Mouse (Mus musculus) liver, embryonic 13.5 days (tissue): Measurements from ENCODE around the gene Socs4. TPM values are rescaled to one million over a fixed set of nuclear protein-coding genes. Genes with fewer than 3 reads are reported as not detected.
"Not testable (repeated sequence)": the region's sequence is repeated elsewhere in the genome, so short reads cannot be mapped to it uniquely, and the experiment has no call there.

Source experiments
- ATAC-seq: fragments of 200-750 bp; cut with Nextera tagmentation; 2 replicates; pipeline ENCODE4 v1.8.0; 2017; ENCODE audit warnings: low read depth, mild to moderate bottlenecking, moderate number of reproducible peaks, moderate library complexity
- DNase-seq: peaks from one replicate; pipeline ENCODE4 v3.0.0; 2022
- H3K27ac ChIP-seq: fragments of 300-500 bp; sonication (generic); 2 replicates; pipeline ENCODE4 v1.5.1; 2015; ENCODE audit warnings: moderate library complexity, mild to moderate bottlenecking, inconsistent platforms
- H3K27me3 ChIP-seq: fragments of 300-500 bp; sonication (generic); 2 replicates; pipeline ENCODE4 v1.6.1; 2015; ENCODE audit warnings: mild to moderate bottlenecking, inconsistent platforms
- H3K36me3 ChIP-seq: fragments of 300-500 bp; sonication (generic); 2 replicates; pipeline ENCODE4 v1.6.1; 2015; ENCODE audit warnings: mild to moderate bottlenecking, inconsistent platforms
- H3K4me1 ChIP-seq: fragments of 300-500 bp; sonication (generic); replicated peaks from 2 replicates; pipeline ENCODE4 v1.6.1; 2015; ENCODE audit warnings: inconsistent platforms
- H3K4me2 ChIP-seq: fragments of 300-500 bp; sonication (generic); 2 replicates; pipeline ENCODE4 v1.6.1; 2015; ENCODE audit warnings: inconsistent platforms, mild to moderate bottlenecking, moderate library complexity
- H3K4me3 ChIP-seq: fragments of 300-500 bp; sonication (generic); replicated peaks from 2 replicates; pipeline ENCODE4 v1.5.1; 2015; ENCODE audit warnings: mild to moderate bottlenecking, inconsistent platforms
- H3K9ac ChIP-seq: fragments of 300-500 bp; sonication (generic); 2 replicates; pipeline ENCODE4 v1.6.1; 2015; ENCODE audit warnings: mild to moderate bottlenecking, inconsistent platforms
- H3K9me3 ChIP-seq: fragments of 300-500 bp; sonication (generic); replicated peaks from 2 replicates; pipeline ENCODE4 v1.6.1; 2016; ENCODE audit warnings: inconsistent platforms
- whole genome bisulfite sequencing: fragments of 180-500 bp; shearing (Covaris S2); methylation state at CpG from one replicate; pipeline ENCODE4 v1.1.7; 2015; ENCODE audit not compliant: insufficient replicate concordance; 5-methylcytosine and 5-hydroxymethylcytosine counted together
- polyA plus RNA-seq: library from polyadenylated mRNA; unstranded; fragments of >200 nt; fragmentation: Nextera tagmentation; extraction: Ambion mirVana; gene quantifications from 2 replicates; pipeline ENCODE4 v1.2.1, GENCODE M21; 2015

Gene Socs4
- polyA plus RNA-seq, 1 experiment from 2014 or later, result 2.7 TPM

GRCm38 (mm10) chr14:47309061-47309460 lies 32.3 kb downstream of the Socs4 start:
- no peak overlapping the region for H3K27ac ChIP-seq
- H3K4me1 ChIP-seq, result peaks cover 28% of the 10 kb centered on the region
- no peak for ATAC-seq
- no peak overlapping the region for H3K9ac ChIP-seq
- 93% methylated on average over 1 of the region's 1 CpGs for WGBS
- no peaks in the 10 kb centered on the region for H3K9me3 ChIP-seq
- no peak overlapping the region for H3K4me3 ChIP-seq
- H3K36me3 ChIP-seq, result peaks cover 56% of the 10 kb centered on the region
- H3K27me3 ChIP-seq, result no peaks in the 10 kb centered on the region
- H3K4me2 ChIP-seq, result no peak overlapping the region
- DNase-seq, result no peak

DNA sequence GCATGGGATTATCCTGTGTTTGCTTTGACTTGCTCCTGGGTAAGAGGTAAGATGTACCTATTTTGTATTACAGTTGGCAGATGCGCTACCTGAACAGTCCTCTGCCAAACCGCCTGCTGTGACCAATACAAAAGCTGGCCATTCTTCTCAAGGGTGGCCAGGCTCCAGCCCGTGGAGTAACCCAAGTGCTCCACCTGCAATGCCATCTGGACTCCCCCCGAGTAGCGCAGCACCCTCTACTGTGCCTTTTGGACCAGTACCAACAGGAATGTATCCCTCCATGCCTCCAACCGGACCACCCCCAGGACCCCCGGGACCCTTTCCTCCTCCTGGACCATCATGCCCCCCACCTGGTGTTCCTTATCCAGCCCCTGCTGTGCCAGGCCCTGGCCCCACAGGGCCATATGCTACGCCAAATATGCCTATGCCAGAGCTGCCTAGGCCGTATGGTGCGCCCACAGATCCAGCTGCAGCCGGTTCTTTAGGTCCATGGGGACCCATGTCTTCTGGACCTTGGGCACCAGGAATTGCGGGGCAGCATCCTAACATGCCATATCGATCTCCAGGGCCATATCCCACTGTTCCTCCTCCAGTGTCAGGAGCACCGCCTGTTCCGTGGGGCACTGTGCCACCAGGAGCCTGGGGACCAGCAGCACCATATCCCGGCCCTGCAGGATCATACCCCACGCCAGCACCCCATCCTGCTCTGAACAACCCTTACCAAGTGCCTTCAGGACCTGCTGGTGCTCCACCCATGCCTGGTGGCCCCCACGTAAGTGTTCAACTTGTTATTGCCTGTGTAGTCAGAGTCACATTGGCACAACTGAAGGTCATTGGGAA lies 33.8 kb downstream of the Socs4 start:
- H3K4me2 ChIP-seq, result no peak overlapping the region
- no peaks in the 10 kb centered on the region for H3K27me3 ChIP-seq
- no peak overlapping the region for H3K9ac ChIP-seq
- DNase-seq, result no peak
- H3K27ac ChIP-seq, result no peak overlapping the region
- no peaks in the 10 kb centered on the region for H3K9me3 ChIP-seq
- H3K4me3 ChIP-seq, result no peak overlapping the region
- peak; percentile 52; the same call in 1 of the 2 replicates for ATAC-seq
- 90% methylated on average over 18 of the region's 18 CpGs for WGBS
- peaks cover 15% of the 10 kb centered on the region for H3K4me1 ChIP-seq
- H3K36me3 ChIP-seq, result peaks cover 70% of the 10 kb centered on the region

DNA sequence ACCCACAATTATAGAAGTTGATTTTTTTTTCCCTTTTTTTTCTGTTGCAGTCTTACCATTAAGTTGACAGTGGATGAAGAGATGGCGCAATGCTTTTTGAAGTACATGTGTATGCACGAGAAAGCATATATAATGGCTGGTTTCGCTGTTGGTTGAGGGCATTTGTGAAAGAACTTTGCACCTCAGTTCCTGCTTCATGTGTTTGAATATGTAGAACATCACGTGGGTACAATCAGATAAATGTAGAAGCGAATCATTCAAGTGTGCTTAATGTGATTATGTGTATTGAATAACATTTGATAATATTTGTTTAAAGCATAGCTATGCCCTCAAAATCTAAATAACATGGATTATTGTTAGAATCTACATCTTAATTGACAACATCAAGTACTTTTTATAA lies 42.6 kb downstream of the Socs4 start:
- ATAC-seq (no peak), DNase-seq (no peak)
- H3K4me3 ChIP-seq, result no peak overlapping the region
- no peak overlapping the region for H3K4me2 ChIP-seq
- 78% methylated on average over 5 of the region's 5 CpGs for whole genome bisulfite sequencing
- no peaks in the 10 kb centered on the region for H3K27me3 ChIP-seq
- H3K9ac ChIP-seq, result no peak overlapping the region
- H3K27ac ChIP-seq, result peak overlapping the region; percentile 6; the same call in 1 of the 2 replicates
- no peaks in the 10 kb centered on the region for H3K9me3 ChIP-seq
- peaks cover 55% of the 10 kb centered on the region for H3K36me3 ChIP-seq
- peaks cover 37% of the 10 kb centered on the region for H3K4me1 ChIP-seq

GRCm38 (mm10) chr14:47321581-47321980 lies 44.9 kb downstream of the Socs4 start:
- H3K9ac ChIP-seq, H3K27me3 ChIP-seq, H3K9me3 ChIP-seq, H3K4me3 ChIP-seq: not testable (repeated sequence)
- peak overlapping the region; percentile 88 for H3K27ac ChIP-seq
- WGBS, result 26% methylated on average over 7 of the region's 8 CpGs
- peaks cover 37% of the 10 kb centered on the region for H3K4me1 ChIP-seq
- H3K4me2 ChIP-seq, result peak overlapping the region; percentile 58
- peaks cover 36% of the 10 kb centered on the region for H3K36me3 ChIP-seq
- DNase-seq (peak; percentile 53), ATAC-seq (peak; percentile 99)

GRCm38 (mm10) chr14:47325965-47326761 lies 49.4 kb downstream of the Socs4 start:
- no peak for DNase-seq
- Histone ChIP-seq H3K4me2 (no peak overlapping the region), H3K4me1 (peaks cover 12% of the 10 kb centered on the region), H3K4me3 (no peak overlapping the region), H3K27ac (0 out of 2 replicates have a peak overlapping the region, but pooled peaks have one; percentile 2), H3K36me3 (peaks cover 7% of the 10 kb centered on the region), H3K9me3 (no peaks in the 10 kb centered on the region), H3K27me3 (no peaks in the 10 kb centered on the region), H3K9ac (no peak overlapping the region)
- no peak for ATAC-seq
- WGBS, result 80% methylated on average over 9 of the region's 9 CpGs

DNA sequence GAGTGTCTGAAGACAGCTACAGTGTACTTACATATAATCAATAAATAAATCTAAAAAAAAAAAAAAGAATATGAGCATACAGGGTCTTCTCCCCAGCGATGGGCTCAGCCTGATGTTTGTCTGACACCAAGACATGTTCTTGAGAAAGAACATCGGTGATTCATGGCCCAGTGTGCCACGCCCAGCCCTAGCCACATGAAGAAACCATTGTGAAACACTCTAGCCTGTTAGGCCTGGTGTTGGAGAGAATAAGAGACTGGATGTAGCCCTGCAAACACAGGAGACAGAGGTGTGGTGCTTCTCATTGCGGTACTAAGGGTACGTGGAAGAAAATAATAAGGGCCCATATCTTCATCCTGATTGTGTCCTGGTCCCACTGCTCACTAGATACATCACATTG lies 50.6 kb downstream of the Socs4 start:
- 77% methylated on average over 5 of the region's 5 CpGs for WGBS
- DNase-seq (no peak), ATAC-seq (no peak)

DNA sequence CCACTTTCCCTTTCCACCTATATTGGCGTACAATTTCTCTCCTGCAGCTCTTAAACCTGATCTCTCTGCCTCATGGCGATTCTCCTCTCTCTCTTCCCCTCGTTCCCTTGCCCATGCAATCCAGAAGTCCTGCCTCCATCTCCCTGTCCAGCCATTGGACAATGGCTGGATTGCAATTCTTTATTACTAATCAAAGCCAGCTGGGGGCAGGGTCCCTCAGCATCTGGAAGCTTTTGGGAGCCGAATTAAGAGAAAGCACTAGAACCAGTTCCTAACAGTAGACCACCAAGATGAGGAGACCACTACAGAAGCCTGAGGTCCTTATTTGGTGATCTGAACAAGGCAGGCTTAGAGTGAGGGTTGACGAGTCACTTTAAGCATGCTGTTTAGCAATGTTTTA lies 55.2 kb downstream of the Socs4 start:
- DNase-seq (no peak), ATAC-seq (no peak)
- Histone ChIP-seq H3K4me3 (no peak overlapping the region), H3K27me3 (no peaks in the 10 kb centered on the region), H3K36me3 (no peaks in the 10 kb centered on the region), H3K4me2 (no peak overlapping the region), H3K9me3 (no peaks in the 10 kb centered on the region), H3K27ac (no peak overlapping the region), H3K4me1 (peaks cover 6% of the 10 kb centered on the region), H3K9ac (no peak overlapping the region)
- 66% methylated on average over 5 of the region's 5 CpGs for WGBS

More for the DNA sequence above, 50.6 kb downstream of the Socs4 start:
- H3K9me3 ChIP-seq, result no peaks in the 10 kb centered on the region
- no peak overlapping the region for H3K4me2 ChIP-seq
- peaks cover 7% of the 10 kb centered on the region for H3K36me3 ChIP-seq
- no peak overlapping the region for H3K27ac ChIP-seq
- H3K27me3 ChIP-seq, result no peaks in the 10 kb centered on the region
- H3K4me1 ChIP-seq, result peaks cover 7% of the 10 kb centered on the region
- H3K4me3 ChIP-seq, result no peak overlapping the region
- H3K9ac ChIP-seq, result no peak overlapping the region

DNA sequence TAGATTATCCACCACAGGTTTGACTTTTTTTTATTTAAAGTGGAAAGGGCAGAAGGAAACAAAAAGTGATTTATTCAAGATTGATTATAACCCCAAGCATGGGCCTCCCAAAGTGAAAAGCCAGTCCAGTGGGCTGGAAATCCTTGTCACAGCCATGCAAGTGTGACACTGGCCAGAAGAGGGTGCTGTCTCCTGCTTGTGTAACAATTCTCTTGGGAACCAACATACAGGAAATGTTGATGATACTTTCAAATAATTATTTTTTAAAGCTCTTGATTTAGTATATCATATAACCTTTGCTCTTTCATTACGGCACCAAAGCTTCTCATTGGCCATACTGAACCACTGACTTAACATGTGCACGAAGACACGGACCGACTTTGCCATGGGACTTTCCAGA lies 58.1 kb downstream of the Socs4 start:
- Histone ChIP-seq H3K4me2 (no peak overlapping the region), H3K9me3 (no peaks in the 10 kb centered on the region), H3K27ac (no peak overlapping the region), H3K4me3 (no peak overlapping the region), H3K9ac (no peak overlapping the region), H3K4me1 (0 out of 2 replicates have a peak, but pooled peaks cover 6% of the 10 kb centered on the region), H3K27me3 (no peaks in the 10 kb centered on the region), H3K36me3 (no peaks in the 10 kb centered on the region)
- no peak for ATAC-seq
- 72% methylated on average over 4 of the region's 4 CpGs for WGBS
- DNase-seq, result peak; percentile 29

DNA sequence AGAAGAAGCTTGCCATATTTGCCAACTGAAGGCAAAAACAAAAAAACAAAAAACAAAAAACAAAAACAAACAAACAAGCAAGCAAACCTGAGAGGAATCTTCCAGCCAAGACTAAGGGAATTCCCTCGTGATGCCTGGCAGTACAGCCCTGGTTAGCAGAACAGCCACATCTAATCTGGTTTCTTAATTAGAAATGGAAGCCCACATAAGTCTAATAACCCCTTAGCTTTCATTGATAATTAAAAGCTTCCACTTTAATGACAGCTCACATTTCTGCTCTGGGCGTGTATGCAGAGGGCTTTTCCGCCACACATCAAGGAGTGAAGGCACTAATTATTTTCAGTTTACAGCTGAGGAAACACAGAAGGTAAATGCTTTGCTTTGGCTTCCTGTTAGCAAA lies 58.6 kb downstream of the Socs4 start:
- 0 out of 2 replicates have a peak, but pooled peaks cover 6% of the 10 kb centered on the region for H3K4me1 ChIP-seq
- WGBS, result 74% methylated on average over 3 of the region's 3 CpGs
- no peak overlapping the region for H3K4me2 ChIP-seq
- H3K4me3 ChIP-seq, result no peak overlapping the region
- DNase-seq (no peak), ATAC-seq (no peak)
- H3K9me3 ChIP-seq, result no peaks in the 10 kb centered on the region
- no peaks in the 10 kb centered on the region for H3K27me3 ChIP-seq
- H3K27ac ChIP-seq, result no peak overlapping the region
- H3K9ac ChIP-seq, result no peak overlapping the region
- H3K36me3 ChIP-seq, result no peaks in the 10 kb centered on the region

GRCm38 (mm10) chr14:47340231-47340925 lies 63.6 kb downstream of the Socs4 start:
- ATAC-seq, result no peak
- Histone ChIP-seq H3K36me3 (no peaks in the 10 kb centered on the region), H3K9me3 (no peaks in the 10 kb centered on the region), H3K27me3 (no peaks in the 10 kb centered on the region), H3K4me2 (no peak overlapping the region), H3K9ac (no peak overlapping the region), H3K4me1 (0 out of 2 replicates have a peak, but pooled peaks cover 2% of the 10 kb centered on the region), H3K27ac (no peak overlapping the region), H3K4me3 (no peak overlapping the region)
- no peak for DNase-seq
- 66% methylated on average over 10 of the region's 10 CpGs for WGBS

DNA sequence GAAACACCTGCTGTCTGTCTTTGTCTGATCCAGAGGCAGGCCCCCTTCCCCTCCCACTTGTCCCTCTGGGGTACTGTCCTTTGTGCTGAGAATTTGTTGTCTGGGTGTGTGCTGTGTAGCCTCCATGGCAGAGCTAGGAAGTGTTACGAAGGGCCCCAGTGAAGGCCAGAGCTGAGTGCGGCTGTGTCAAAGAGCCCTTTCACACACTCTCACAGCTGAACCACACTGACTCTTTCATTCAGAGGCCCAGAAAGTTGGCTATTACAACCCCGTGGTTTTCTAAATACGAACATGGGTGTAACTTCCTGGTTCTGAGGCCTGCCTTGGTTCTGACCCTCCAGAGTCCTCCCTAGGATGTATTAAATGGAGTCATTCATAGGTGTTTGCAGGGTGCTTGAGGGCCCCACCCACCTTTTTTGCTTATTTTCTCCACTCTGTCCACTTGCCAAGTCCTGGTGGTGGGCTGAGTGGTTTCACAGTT lies 65.1 kb downstream of the Socs4 start:
- H3K4me2 ChIP-seq, result no peak overlapping the region
- WGBS, result 63% methylated on average over 4 of the region's 4 CpGs
- H3K9me3 ChIP-seq, result no peaks in the 10 kb centered on the region
- no peak overlapping the region for H3K4me3 ChIP-seq
- no peaks in the 10 kb centered on the region for H3K27me3 ChIP-seq
- DNase-seq (no peak), ATAC-seq (no peak)
- H3K27ac ChIP-seq, result no peak overlapping the region
- H3K9ac ChIP-seq, result no peak overlapping the region
- no peaks in the 10 kb centered on the region for H3K36me3 ChIP-seq
- peaks cover 2% of the 10 kb centered on the region; the same call in 1 of the 2 replicates for H3K4me1 ChIP-seq
